Mouse (Mus musculus) large intestine, adult 2 months (tissue): ENCODE results near the gene Gm2663. TPM values are rescaled to one million over a fixed set of nuclear protein-coding genes. Genes with fewer than 3 reads are reported as not detected.

Source experiments
- polyA plus RNA-seq: library from polyadenylated mRNA; depleted of rRNA; stranded (reverse); fragments of >200 nt; gene quantifications from 2 replicates; pipeline ENCODE4 v1.2.3, GENCODE M21; 2012; rRNA removed

Gene Gm2663
- polyA plus RNA-seq, 1 experiment: not detected

Other genes with a start within 250 kb of the Gm2663 start
- gene Moxd2, start 112.0 kb downstream of the Gm2663 start, polyA plus RNA-seq: not detected in 2 replicates
- gene Prss58, start 99.1 kb downstream of the Gm2663 start, polyA plus RNA-seq: not detected in 2 replicates
- gene 1700074P13Rik, start 58.9 kb downstream of the Gm2663 start, polyA plus RNA-seq: not detected in 2 replicates
- gene Gm4744, start 47.6 kb downstream of the Gm2663 start, polyA plus RNA-seq: not detected in 2 replicates
- gene 1810009J06Rik, start 34.7 kb downstream of the Gm2663 start, polyA plus RNA-seq: not detected in 2 replicates
- gene 2210010C04Rik, start 36.0 kb upstream of the Gm2663 start, polyA plus RNA-seq: 0.20 and 0.38 TPM in 2 replicates